Mouse (Mus musculus): ENCODE results near the gene Stk24. TPM values are rescaled to one million over a fixed set of nuclear protein-coding genes. Genes with fewer than 3 reads are reported as not detected.
"Not testable (repeated sequence)": the region's sequence is repeated elsewhere in the genome, so short reads cannot be mapped to it uniquely, and the experiment has no call there.

Stk24 gene
- polyA plus RNA-seq, 1 experiment = 101 TPM

DNA sequence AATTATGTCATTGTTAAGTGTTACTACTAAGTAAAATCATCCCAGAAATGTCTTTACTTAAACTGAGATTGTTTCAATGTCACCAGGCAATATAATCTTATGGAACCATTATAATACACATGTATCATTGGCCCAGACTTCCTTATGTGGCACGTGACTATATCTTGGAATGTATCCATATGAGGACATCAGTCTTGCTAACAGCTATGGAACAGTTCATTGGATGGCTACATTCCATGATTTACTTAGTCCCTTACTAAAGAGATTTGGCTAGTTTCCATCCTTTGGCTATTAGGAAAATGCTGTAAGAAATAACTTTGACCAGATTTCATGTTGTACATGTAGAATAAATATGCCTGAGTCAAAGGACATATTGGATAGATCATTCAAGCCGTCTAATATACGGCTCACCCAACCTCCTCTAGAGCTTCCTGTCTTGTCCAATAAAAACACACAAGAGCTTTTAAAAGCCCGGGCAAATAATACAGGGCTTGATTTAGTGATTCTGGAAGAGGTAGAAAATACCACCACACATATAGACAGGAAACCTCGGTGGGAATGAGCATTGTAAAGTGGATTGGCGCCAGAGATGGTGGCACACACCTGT lies 34.9 kb upstream of the Stk24 start:
- TF ChIP-seq POLR2A (IDR thresholded peaks at IDR 0.05; ENCODE audit: borderline replicate concordance, low read depth, low read length) (no peak), CTCF (IDR thresholded peaks at IDR 0.05; ENCODE audit: low read depth, low read length) (no peak)
- Histone ChIP-seq H3K4me1 (ENCODE audit: control insufficient read depth, insufficient read depth, low read length) (peaks cover 8% of the 10 kb centered on the region), H3K4me3 (ENCODE audit: insufficient read depth, low read length) (no peak overlapping the region), H3K27ac (ENCODE audit: insufficient read depth, low read depth, low read length) (no peak overlapping the region)

DNA sequence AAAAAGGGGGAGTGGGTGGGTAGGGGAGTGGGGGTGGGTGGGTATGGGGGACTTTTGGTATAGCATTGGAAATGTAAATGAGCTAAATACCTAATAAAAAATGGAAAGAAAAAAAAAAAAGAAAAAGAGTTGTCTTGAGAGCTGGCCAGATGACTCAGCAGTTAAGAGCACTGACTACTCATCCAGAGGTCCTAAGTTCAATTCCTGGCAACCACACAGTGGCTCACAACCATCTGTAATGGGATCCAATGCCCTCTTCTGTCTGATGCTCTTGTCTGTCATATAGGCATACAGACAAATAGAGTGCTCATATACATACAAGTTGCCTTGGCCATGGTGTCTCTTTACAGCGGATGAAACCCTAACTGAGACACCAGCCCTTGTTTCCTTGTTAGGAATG lies 33.9 kb upstream of the Stk24 start:
- not testable (repeated sequence) for H3K27ac ChIP-seq (ENCODE audit: insufficient read depth, low read depth, low read length)

DNA sequence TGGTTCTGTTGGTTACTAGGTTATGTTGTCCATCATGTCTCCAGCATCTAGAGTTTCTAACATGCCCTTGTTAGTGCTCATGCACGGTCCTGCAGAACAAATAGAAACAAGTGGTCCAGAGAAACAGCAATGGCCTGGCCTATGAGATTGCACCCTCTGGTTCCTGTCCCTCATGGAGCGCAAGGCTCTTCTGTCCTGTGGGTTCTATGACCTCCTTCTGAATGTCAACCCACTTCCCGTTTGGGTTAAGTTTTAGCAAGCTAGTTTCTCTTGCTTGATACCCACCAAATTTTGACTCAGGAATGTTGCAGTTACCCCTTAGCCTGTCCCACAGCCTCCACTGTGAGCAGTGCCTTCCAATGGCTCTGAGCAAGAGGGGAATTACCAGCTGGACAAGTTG lies 29.1 kb upstream of the Stk24 start:
- Histone ChIP-seq H3K4me3 (ENCODE audit: insufficient read depth, low read length) (no peak overlapping the region), H3K4me1 (ENCODE audit: control insufficient read depth, insufficient read depth, low read length) (peaks cover 8% of the 10 kb centered on the region)
- no peak for TF ChIP-seq POLR2A (IDR thresholded peaks at IDR 0.05; ENCODE audit: borderline replicate concordance, low read depth, low read length)
- no peak for TF ChIP-seq CTCF (IDR thresholded peaks at IDR 0.05; ENCODE audit: low read depth, low read length)

More for the DNA sequence above, 33.9 kb upstream of the Stk24 start:
- H3K4me1 ChIP-seq (ENCODE audit: control insufficient read depth, insufficient read depth, low read length) = peaks cover 12% of the 10 kb centered on the region
- H3K4me3 ChIP-seq (ENCODE audit: insufficient read depth, low read length) = not testable (repeated sequence)

GRCm38 (mm10) chr14:121406943-121407342 lies 27.1 kb upstream of the Stk24 start:
- no peak for TF ChIP-seq POLR2A (IDR thresholded peaks at IDR 0.05; ENCODE audit: borderline replicate concordance, low read depth, low read length)
- no peak for TF ChIP-seq CTCF (IDR thresholded peaks at IDR 0.05; ENCODE audit: low read depth, low read length)
- peaks cover 8% of the 10 kb centered on the region for H3K4me1 ChIP-seq (ENCODE audit: control insufficient read depth, insufficient read depth, low read length)
- H3K4me3 ChIP-seq (ENCODE audit: insufficient read depth, low read length) = no peak overlapping the region
- H3K27ac ChIP-seq (ENCODE audit: insufficient read depth, low read depth, low read length) = no peak overlapping the region

More for the DNA sequence above, 29.1 kb upstream of the Stk24 start:
- no peak overlapping the region for H3K27ac ChIP-seq (ENCODE audit: insufficient read depth, low read depth, low read length)

DNA sequence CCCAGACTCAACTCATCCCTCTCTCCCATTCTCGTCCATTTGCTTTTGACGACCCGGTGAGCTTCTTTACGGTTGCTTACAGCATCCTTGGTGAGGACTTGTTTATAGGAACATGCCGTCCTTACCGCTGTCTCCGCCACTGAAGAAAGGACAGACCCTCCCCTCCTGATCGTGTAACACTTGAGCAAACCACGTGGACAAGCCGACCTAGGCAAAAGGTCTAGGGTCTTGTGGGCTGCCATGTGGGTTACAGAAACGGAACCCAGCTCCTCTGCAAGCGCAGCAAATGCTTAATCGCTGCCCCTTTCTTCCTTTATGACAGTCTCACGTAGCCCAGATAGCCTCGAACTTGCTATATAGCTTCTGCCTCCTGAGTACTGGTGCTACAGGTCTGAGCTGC lies 25.7 kb upstream of the Stk24 start:
- no peak overlapping the region for H3K27ac ChIP-seq (ENCODE audit: insufficient read depth, low read depth, low read length)
- peaks cover 8% of the 10 kb centered on the region for H3K4me1 ChIP-seq (ENCODE audit: control insufficient read depth, insufficient read depth, low read length)
- TF ChIP-seq CTCF (IDR thresholded peaks at IDR 0.05; ENCODE audit: low read depth, low read length) = no peak
- TF ChIP-seq POLR2A (IDR thresholded peaks at IDR 0.05; ENCODE audit: borderline replicate concordance, low read depth, low read length) = no peak
- H3K4me3 ChIP-seq (ENCODE audit: insufficient read depth, low read length) = no peak overlapping the region

- TF ChIP-seq CTCF (IDR thresholded peaks at IDR 0.05; ENCODE audit: low read depth, low read length) = no peak
- TF ChIP-seq POLR2A (IDR thresholded peaks at IDR 0.05; ENCODE audit: borderline replicate concordance, low read depth, low read length) = no peak
- Histone ChIP-seq H3K4me3 (ENCODE audit: insufficient read depth, low read length) (no peak overlapping the region), H3K27ac (ENCODE audit: insufficient read depth, low read depth, low read length) (no peak overlapping the region), H3K4me1 (ENCODE audit: control insufficient read depth, insufficient read depth, low read length) (peaks cover 8% of the 10 kb centered on the region)
Observed at GRCm38 (mm10) chr14:121405120-121405519, 25.3 kb upstream of the Stk24 start.

GRCm38 (mm10) chr14:121399676-121400075 lies 19.9 kb upstream of the Stk24 start:
- no peak overlapping the region for H3K27ac ChIP-seq (ENCODE audit: insufficient read depth, low read depth, low read length)
- H3K4me3 ChIP-seq (ENCODE audit: insufficient read depth, low read length) = no peak overlapping the region
- H3K4me1 ChIP-seq (ENCODE audit: control insufficient read depth, insufficient read depth, low read length) = no peaks in the 10 kb centered on the region
- no peak for TF ChIP-seq POLR2A (IDR thresholded peaks at IDR 0.05; ENCODE audit: borderline replicate concordance, low read depth, low read length)
- TF ChIP-seq CTCF (IDR thresholded peaks at IDR 0.05; ENCODE audit: low read depth, low read length) = no peak

DNA sequence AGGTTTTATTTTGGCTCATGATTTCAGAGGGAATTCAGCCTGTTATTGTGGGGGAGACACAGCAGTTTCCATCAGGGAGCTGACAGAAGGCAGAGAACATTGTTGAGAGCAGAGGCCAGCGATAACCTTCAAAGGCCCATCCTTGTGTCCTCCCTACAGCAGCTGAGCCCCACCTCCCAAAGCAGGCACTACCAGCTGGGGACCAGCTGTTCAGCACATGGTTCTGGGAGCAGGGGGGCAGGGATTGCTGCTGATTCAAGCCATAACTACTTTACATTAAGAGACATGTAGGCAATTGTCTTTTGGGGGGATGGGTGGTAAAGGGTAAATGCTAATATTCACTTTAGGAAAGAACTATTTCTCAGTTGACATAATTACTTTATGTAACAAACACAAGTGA lies 17.7 kb upstream of the Stk24 start:
- Histone ChIP-seq H3K4me1 (ENCODE audit: control insufficient read depth, insufficient read depth, low read length) (no peaks in the 10 kb centered on the region), H3K27ac (ENCODE audit: insufficient read depth, low read depth, low read length) (no peak overlapping the region), H3K4me3 (ENCODE audit: insufficient read depth, low read length) (no peak overlapping the region)
- no peak for TF ChIP-seq POLR2A (IDR thresholded peaks at IDR 0.05; ENCODE audit: borderline replicate concordance, low read depth, low read length)
- TF ChIP-seq CTCF (IDR thresholded peaks at IDR 0.05; ENCODE audit: low read depth, low read length) = no peak

- Histone ChIP-seq H3K4me3 (ENCODE audit: insufficient read depth, low read length) (no peak overlapping the region), H3K27ac (ENCODE audit: insufficient read depth, low read depth, low read length) (no peak overlapping the region), H3K4me1 (ENCODE audit: control insufficient read depth, insufficient read depth, low read length) (no peaks in the 10 kb centered on the region)
- TF ChIP-seq POLR2A (IDR thresholded peaks at IDR 0.05; ENCODE audit: borderline replicate concordance, low read depth, low read length) = no peak
- TF ChIP-seq CTCF (IDR thresholded peaks at IDR 0.05; ENCODE audit: low read depth, low read length) = no peak
Observed at GRCm38 (mm10) chr14:121395125-121395524, 15.3 kb upstream of the Stk24 start.

GRCm38 (mm10) chr14:121391927-121392326 lies 12.1 kb upstream of the Stk24 start:
- H3K4me3 ChIP-seq (ENCODE audit: insufficient read depth, low read length) = no peak overlapping the region
- H3K4me1 ChIP-seq (ENCODE audit: control insufficient read depth, insufficient read depth, low read length) = no peaks in the 10 kb centered on the region
- H3K27ac ChIP-seq (ENCODE audit: insufficient read depth, low read depth, low read length) = no peak overlapping the region
- TF ChIP-seq CTCF (IDR thresholded peaks at IDR 0.05; ENCODE audit: low read depth, low read length) (no peak), POLR2A (IDR thresholded peaks at IDR 0.05; ENCODE audit: borderline replicate concordance, low read depth, low read length) (no peak)

DNA sequence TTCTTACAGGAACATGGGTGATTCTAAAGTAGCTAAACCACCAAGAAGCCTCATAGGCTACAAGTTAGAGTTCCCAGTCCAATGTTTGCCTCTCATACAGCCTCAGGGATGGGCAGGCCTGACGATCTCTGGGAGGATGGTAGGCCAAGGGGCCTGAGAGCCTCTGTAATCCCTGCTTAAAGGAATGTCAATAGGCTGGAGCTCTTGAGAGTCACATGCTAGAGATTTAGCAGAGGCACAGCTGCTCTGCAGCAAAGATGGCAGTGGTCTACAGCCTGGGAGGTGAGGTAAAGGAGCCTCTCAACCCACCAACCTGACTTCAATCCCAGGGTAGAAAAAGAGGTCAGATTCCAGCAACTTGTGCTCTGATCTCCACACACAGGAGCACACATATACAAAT lies 7.9 kb upstream of the Stk24 start:
- Histone ChIP-seq H3K27ac (ENCODE audit: insufficient read depth, low read depth, low read length) (no peak overlapping the region), H3K4me1 (ENCODE audit: control insufficient read depth, insufficient read depth, low read length) (peaks cover 7% of the 10 kb centered on the region), H3K4me3 (ENCODE audit: insufficient read depth, low read length) (no peak overlapping the region)
- TF ChIP-seq CTCF (IDR thresholded peaks at IDR 0.05; ENCODE audit: low read depth, low read length) (no peak), POLR2A (IDR thresholded peaks at IDR 0.05; ENCODE audit: borderline replicate concordance, low read depth, low read length) (no peak)
